Mouse (Mus musculus): ENCODE measurements around the gene Foxp4.

Foxp4 gene

DNA sequence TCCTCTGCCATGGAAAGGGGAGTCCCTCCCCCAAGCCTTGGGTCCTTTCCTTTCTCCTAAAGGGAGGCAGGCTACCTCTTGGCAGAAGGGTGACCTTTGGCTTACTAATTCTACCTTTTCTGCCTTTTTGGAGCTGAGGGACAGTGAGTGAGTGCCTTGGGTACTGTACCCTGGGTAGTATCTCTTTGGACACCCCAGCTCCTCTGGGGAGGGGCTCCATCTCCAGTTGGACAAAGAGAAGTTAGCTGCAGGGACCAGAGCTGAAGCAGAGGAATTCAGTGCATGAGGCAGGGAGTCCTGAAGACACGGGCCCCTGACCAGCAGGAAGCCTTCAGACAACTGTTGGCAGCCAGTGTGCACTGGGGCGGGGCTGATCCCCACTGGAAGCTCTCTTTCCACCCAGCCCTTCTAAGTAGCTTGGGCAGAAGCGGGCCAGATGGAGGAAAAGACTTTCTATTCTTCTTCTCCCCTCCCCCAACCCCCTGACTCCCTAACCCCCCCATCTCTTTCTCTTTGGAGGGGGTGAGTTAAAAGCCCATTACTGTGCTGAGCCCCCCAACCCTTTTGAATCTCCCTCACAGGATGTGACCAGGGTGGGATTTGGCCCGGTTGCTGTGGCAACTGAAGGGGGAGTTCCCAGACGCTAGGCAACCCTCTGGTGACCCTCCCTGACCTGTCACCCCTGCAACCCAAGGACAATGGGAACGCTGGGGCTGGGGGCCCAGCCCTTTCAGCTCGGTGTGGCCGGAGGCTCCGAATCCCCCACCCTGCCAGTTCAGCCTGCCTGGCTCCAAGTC, 26.3 kb downstream of the Foxp4 start:
- in situ Hi-C loops (cut with MboI, MseI) = no loop called here

DNA sequence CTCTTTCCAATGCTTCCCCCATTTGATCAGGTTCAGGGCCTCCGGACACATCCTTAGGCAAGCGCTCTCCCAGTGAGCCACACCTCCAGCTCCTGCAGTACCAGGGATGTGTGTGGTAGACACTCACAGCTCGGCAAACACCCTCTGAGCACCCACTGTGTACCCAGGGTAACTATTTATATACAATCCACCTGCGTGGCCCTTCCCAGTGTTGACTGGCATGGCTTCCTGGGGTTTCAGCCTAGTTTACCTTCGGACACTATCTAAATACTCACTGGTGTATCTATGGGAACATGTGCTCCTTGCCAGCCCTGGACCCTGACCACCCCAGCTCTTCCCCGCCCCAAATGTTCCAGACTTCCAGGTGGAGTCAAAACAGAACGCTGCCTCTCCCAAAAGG, 34.7 kb downstream of the Foxp4 start:
- in situ Hi-C loops (cut with MboI, MseI) = no loop called here

- in situ Hi-C loops (cut with MboI, MseI) = no loop called here
Measured at GRCm38 (mm10) chr17:47889267-47889666, 35.2 kb downstream of the Foxp4 start.

DNA sequence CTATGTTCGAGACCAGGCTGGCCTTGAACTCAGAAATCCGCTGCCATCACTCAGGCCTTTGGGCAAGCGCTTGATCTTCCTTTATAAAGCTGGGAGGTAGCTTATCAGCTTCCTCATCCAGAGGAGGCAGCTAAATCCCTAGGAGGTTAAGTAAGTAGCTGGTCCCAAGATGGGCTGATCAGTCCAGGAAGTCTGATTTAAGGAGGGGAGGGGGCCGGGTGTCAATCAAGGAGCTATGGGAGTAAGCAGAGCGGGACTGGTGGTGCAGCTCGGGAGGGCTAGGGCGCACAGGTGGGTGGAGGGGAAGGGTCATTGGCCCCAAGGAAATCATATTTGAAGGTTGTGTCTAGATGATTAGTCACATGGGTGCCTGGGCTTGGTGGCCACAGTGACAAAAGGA, 35.8 kb downstream of the Foxp4 start:
- in situ Hi-C loops (cut with MboI, MseI) = no loop called here

- in situ Hi-C loops (cut with MboI, MseI) = no loop called here
Measured at GRCm38 (mm10) chr17:47888155-47888455, 36.3 kb downstream of the Foxp4 start.

DNA sequence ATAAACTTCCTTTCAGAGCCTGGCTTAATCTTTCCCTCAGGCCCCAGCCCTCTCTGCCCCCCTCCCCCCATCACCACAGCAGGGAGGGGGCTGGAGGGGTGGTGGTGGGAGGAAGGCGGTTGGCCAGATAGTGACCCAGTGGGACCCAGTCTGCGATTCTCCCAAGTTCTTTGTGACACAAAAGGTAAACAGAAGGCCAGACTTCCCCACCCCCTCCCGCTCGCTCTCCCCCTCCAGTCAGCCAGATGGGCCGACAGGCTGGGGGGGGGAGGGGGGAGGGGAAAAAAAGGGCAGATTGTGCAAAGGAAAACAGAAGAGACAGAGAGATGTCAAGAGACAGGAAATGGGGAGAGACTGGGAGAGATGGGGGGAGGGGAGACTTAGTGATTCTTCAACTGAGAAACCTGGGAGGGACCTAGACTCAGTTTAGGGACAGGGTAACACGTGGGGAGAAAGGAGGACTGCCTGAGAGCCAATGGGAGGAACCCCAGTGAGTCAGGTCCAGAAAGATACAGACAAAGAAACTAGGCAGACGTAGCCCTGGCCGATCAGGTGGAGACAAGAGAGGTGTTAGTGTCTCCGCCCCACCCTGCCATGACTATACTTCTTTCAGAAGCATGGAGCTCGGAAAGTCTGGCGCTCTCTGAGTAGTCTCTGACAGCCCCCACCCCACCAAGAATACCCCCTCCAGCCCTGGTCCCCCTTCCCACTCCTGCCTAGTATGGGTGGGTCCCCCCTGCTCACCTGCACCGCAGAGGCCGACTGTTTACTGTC, 36.9 kb downstream of the Foxp4 start:
- in situ Hi-C loops (cut with MboI, MseI) = no loop called here

GRCm38 (mm10) chr17:47883099-47883498, 41.3 kb downstream of the Foxp4 start:
- in situ Hi-C loops (cut with MboI, MseI) = no loop called here

DNA sequence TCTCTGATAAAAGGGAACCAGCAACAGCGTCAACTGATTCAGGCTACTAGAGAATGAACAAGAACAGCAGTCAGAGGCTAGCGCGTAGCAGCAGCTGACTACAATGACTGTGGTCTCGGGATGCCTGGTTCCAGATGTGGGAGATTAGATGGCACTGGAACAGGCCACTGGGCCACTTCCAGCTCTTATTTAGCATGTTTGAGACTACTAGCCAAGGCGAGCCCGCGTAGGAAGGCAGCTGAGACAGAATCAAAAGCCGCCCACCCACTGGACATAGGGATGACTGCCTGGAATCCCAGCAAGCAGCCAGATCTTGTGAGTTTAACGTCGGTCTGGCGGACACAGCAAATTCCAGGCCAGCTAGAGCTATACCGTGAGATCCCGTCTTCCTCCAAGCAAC, 43.1 kb downstream of the Foxp4 start:
- in situ Hi-C loops (cut with MboI, MseI) = no loop called here

DNA sequence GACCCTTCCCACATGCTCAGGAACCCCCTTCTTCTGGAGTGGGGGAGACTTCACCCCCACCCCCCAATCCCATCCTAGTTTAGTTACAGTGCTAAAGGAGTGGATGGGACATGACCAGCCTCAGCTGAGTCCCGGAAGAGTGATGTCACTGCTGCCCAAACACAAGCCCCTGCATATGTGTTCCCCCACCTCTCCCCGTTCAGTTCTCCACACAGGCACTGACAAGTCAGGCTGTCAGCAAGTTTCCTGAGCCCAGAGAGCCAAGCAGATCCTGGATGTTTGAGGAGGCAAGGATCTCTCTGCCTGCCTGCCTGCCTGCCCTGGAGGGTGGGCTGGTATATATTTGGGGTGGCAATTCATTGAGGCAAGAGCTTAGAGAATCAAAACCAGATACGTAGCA, 45.2 kb downstream of the Foxp4 start:
- in situ Hi-C loops (cut with MboI, MseI) = no loop called here

- in situ Hi-C loops (cut with MboI, MseI) = no loop called here
Measured at GRCm38 (mm10) chr17:47878378-47879089, 45.9 kb downstream of the Foxp4 start.

DNA sequence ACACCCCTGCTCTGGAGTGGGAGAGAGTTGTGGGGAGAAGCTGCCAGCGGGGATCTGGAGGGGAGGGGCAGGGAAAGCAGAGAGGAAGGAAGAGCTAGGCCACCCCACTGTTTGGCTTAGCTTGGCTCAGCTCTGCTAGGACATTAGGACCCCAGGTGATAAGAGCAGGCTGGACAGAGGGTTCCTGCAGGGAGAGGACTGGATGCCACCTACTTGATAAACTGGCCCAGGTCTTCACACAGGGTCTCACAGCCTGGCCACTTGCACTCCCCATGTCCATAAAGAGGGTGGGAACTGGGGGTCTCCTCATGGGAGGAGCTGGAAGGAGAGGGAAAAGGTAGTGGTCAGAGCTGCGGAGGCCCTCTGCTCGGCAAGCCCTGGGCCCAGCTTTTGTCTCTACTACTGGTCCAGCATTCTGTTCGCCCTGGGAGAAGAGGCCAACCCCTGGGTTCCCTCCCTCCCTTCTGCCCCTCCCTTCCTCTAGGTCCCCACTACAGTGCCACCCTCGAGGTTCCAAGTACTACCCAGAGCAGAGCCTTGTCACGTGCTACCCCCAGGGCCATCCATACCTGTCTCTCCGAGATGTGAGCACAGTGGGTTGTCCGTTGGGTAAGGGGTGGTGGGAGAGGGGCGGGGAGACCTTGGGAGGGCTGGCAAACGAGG, 46.6 kb downstream of the Foxp4 start:
- in situ Hi-C loops (cut with MboI, MseI) = no loop called here

DNA sequence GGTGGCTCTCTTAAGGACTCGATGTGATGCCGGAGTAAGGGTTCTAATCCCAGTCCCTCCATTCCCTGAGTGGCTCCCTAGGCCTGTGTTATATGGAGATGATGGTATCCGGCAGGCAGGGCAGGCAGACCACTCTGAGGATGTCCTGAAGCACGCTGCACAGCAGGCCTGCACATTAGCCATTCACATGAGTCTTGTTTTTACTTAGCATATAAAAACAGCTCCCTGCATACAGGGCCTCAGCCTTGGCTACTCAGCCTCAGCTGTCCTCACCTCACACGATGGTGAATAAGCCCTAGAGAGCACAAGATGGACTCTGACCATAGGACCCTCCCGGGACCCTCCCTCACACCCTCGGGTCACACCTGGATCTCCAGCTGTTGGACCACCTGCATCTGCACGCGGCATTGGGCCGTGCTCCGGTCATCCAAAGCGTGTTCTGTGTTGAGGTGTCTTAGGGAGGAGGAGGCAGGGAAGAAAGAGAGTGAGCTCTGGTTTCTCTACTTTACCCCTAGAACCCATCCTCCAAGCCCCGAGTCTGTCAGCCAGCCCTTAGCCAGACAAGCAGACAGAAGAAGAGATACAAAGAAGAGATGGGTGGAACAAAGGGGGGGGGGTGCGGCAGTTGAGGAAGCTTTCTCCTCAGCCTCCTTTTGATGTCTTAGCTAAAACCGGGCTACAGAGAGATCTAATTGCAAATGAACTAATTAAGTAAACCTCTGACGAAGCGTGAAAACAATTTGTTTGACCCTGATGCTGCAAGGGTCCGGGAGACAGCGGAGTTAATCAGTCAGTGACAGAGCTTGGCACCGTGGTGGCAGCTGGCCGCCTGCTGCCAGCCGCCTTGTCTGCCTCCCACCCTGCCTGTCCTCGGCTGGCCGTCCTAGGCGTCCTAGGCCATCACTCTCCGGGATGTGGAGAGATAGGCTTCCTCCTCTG, 47.4 kb downstream of the Foxp4 start:
- in situ Hi-C loops (cut with MboI, MseI) = no loop called here

DNA sequence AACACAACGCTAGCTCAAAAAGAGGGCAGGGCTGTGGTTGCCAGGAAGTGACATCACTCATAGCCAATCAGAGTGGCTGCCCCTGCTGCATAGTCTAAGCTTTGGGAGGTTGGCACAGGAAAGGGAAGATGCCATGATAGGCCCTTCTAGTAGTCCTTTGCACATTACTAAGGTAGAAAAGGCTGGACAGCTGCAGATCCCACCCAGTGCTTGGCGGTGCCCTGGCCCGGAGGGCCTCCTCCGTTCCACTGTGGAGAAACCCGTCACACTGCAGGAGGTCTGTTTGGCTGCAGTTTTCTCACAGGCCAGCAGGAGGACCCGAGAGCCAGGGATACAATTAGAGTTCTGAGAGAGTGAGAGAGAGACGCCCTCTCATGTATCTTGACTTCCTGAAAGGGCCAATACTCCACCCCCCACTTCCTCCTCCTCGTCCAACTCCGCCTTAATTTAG, 51.1 kb downstream of the Foxp4 start:
- in situ Hi-C loops (cut with MboI, MseI) = no loop called here

DNA sequence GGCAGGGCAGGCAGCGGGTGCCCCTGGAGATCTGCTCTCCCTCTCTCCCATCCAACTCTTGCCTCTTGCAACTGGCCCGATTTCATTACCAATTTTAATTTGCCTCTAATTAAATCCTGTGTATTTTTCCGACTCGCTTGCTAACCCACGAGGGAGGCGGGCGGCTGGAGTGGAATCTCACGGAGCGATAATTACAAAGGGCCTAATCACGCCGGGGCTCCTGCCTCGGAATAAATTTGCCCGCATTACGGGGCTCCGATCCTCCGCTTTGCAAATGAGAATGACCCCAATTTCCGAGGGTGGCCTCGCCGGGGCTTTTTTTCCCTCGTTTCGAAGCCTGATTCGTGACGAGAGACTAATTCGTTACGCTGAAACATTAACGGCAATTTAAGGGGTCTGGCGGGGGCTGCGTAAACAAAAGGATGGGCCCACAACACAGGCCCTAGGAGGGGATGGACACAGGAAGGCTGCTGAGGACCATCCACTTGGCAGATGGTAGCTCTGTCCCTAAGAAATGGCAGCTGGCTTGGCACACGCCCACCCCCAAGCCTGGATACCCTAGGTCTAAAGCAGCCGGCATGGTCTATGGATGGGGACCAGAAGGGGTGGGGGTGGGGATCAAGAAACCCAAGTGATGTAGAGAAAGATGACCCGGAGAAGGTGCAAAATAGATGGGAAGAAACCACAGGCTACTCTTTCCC, 52.0 kb downstream of the Foxp4 start:
- in situ Hi-C loops (cut with MboI, MseI) = no loop called here

DNA sequence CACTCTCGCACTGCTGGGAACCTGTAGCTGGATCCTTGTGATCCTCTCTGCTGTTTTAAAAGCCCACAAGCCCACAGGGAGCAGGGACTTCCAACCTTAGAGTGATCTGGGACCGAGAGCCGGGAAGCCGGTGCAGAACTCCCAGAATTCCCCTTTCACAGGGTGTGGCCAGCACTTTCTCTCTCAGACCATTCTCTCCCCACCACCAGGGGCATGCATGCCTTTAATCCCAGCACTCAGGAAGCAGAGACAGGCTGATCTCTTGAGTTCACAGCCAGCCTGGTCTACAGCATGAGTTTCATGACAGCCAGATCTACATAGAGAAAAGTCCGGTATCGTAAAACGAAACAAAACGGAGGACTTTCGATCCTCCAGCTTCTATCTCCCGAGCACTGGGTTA, 54.6 kb downstream of the Foxp4 start:
- in situ Hi-C loops (cut with MboI, MseI) = no loop called here

DNA sequence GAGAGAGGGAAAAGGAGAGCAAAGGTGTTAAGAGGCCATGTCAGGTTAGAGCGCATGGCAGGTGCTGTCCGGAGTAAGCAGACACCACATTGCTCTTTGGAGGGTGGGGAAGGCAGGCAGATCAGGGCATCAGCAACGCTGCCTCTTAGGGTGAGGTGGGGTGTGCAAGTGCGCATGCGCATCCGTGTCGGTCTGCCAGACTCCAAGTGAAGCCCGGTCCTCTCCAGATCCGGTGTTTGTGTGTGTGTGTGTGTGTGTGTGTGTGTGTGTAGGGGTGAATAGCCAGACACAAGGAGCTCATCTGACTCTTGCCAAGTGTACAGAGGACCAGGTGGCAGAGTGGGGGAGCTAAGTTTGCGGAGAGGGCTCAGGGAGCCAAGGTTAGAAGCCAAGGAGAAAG, 58.4 kb downstream of the Foxp4 start:
- in situ Hi-C loops (cut with MboI, MseI) = no loop called here

- in situ Hi-C loops (cut with MboI, MseI) = loop anchor here (5.0 kb wide), 1 partner anchor 72 kb away; no protein-coding TSS in a partner anchor
Measured at GRCm38 (mm10) chr17:47864496-47864895, 59.9 kb downstream of the Foxp4 start.

- in situ Hi-C loops (cut with MboI, MseI) = loop anchor here (5.0 kb wide), 1 partner anchor 71 kb away; no protein-coding TSS in a partner anchor
Measured at GRCm38 (mm10) chr17:47863437-47863836, 61.0 kb downstream of the Foxp4 start.

GRCm38 (mm10) chr17:47863023-47863422, 61.4 kb downstream of the Foxp4 start:
- in situ Hi-C loops (cut with MboI, MseI) = loop anchor here (5.0 kb wide), 1 partner anchor 71 kb away; no protein-coding TSS in a partner anchor

GRCm38 (mm10) chr17:47855544-47855943, 68.9 kb downstream of the Foxp4 start:
- in situ Hi-C loops (cut with MboI, MseI) = loop anchor here (5.0 kb wide), 1 partner anchor 83 kb away; no protein-coding TSS in a partner anchor

Measured in T-helper 2 cell (primary cell).